Mouse (Mus musculus): ENCODE measurements around the gene Ryr1.

DNA sequence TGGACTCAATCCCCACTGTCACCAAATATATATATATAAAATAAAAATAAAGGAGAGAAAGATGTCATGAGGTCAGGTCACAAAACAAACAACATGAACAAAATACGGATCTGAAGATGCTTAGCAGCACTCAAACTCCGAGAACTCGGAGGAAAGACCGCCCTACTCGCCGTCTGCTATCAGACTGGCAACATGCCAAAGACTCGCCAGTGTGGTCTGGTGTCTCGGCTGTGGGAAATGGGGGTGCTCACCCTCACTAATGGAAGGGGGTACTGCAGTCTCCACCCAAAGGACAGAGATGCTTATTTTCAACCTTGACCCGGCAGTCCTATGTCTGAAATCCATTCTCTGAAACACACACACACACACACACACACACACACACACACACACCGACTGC, 93.3 kb downstream of the Ryr1 start:
- TF ChIP-seq POLR2A (IDR thresholded peaks at IDR 0.05; ENCODE audit: control insufficient read depth, low read depth, low read length) (no peak), CTCF (IDR thresholded peaks at IDR 0.05; ENCODE audit: control insufficient read depth, insufficient read depth, insufficient replicate concordance, low read depth, low read length) (no peak)
